Mouse (Mus musculus) embryonic fibroblast, embryonic 13.5 days (primary cell): Measurements from ENCODE around the gene Gm9964.

Experiments used
- CTCF ChIP-seq: IDR thresholded peaks from 2 replicates; pipeline ENCODE4 v1.5.1; 2011; ENCODE audit warnings: mild to moderate bottlenecking, control low read depth, low read length, moderate library complexity, borderline replicate concordance; ENCODE audit not compliant: insufficient read depth
- POLR2A ChIP-seq: IDR thresholded peaks from 2 replicates; pipeline ENCODE4 v1.6.1; 2011; ENCODE audit warnings: low read depth, mild to moderate bottlenecking, control low read depth, low read length, moderate library complexity

DNA sequence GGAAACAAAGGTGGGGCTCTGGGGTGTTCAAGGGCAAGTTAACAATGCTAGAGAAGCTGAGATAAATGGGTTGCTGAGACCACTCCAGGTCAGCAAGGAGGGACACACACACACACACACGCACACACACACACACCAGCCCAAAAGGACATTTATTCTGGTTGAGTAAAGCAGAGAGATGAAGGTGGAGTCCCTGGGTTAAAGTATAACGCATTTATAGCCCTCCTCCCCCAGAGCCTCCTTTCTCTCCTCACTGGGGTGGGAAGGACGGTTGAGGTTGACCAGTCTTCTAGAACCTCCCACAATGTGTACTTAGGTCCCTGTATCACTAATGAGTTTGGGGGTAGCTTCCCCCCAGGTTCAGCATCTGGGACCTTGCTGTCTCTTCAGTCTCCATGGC, 4.6 kb downstream of the Gm9964 start:
- no peak for TF ChIP-seq CTCF
- TF ChIP-seq POLR2A = no peak
